Mouse (Mus musculus) layer of hippocampus, adult 11-12 months (tissue): Measurements from ENCODE around the gene Dtx1.
A peak's percentile ranks its signal among the peaks of the same experiment; 100 is the strongest.

Source experiments
- DNase-seq: peaks from one replicate; pipeline ENCODE4 v3.0.0; 2022; ENCODE audit warnings: low spot score

The Dtx1 gene

GRCm38 (mm10) chr5:120711827-120712226 is at the start of gene Dtx1:
Gene Dtx1 (minus strand): TSS chr5:120711927.
- DNase-seq, result no peak

GRCm38 (mm10) chr5:120754215-120754614 is 42.5 kb upstream of the Dtx1 start:
- no peak for DNase-seq

- DNase-seq, result no peak
Observed at GRCm38 (mm10) chr5:120752786-120753185, 41.1 kb upstream of the Dtx1 start.

- DNase-seq, result no peak
Observed at GRCm38 (mm10) chr5:120751206-120751605, 39.5 kb upstream of the Dtx1 start.

GRCm38 (mm10) chr5:120749688-120750087 is 38.0 kb upstream of the Dtx1 start, which contains the start of gene Oas2:
Gene Oas2 (minus strand): TSS chr5:120749853.
- no peak for DNase-seq

- peak; percentile 82 for DNase-seq
Observed at GRCm38 (mm10) chr5:120746451-120746850, 34.7 kb upstream of the Dtx1 start.

- DNase-seq, result peak; percentile 15
Observed at GRCm38 (mm10) chr5:120742125-120742524, 30.4 kb upstream of the Dtx1 start.

GRCm38 (mm10) chr5:120734380-120734990 is 22.8 kb upstream of the Dtx1 start:
- no peak for DNase-seq

- no peak for DNase-seq
Observed at GRCm38 (mm10) chr5:120733696-120734095, 22.0 kb upstream of the Dtx1 start.

GRCm38 (mm10) chr5:120732740-120733139 is 21.0 kb upstream of the Dtx1 start:
- DNase-seq, result no peak

- peak; percentile 55 for DNase-seq
Observed at GRCm38 (mm10) chr5:120729319-120729718, 17.6 kb upstream of the Dtx1 start.

- DNase-seq, result no peak
Observed at GRCm38 (mm10) chr5:120725811-120726455, 14.2 kb upstream of the Dtx1 start.

GRCm38 (mm10) chr5:120721005-120721404 is 9.3 kb upstream of the Dtx1 start:
- no peak for DNase-seq

- DNase-seq, result no peak
Observed at GRCm38 (mm10) chr5:120718600-120719378, 7.1 kb upstream of the Dtx1 start.

- no peak for DNase-seq
Observed at GRCm38 (mm10) chr5:120717136-120717535, 5.4 kb upstream of the Dtx1 start.

- DNase-seq, result peak; percentile 82
Observed at GRCm38 (mm10) chr5:120714314-120714713, 2.6 kb upstream of the Dtx1 start.

- DNase-seq, result peak; percentile 37
Observed at GRCm38 (mm10) chr5:120712721-120713120, 994 bp upstream of the Dtx1 start.

GRCm38 (mm10) chr5:120711416-120711815 is 311 bp downstream of the Dtx1 start:
- peak; percentile 82 for DNase-seq

GRCm38 (mm10) chr5:120710826-120711248 is 890 bp downstream of the Dtx1 start:
- no peak for DNase-seq

- DNase-seq, result peak; percentile 35
Observed at GRCm38 (mm10) chr5:120710161-120710825, 1.4 kb downstream of the Dtx1 start.

GRCm38 (mm10) chr5:120706976-120707375 is 4.8 kb downstream of the Dtx1 start:
- DNase-seq, result no peak

- peak; percentile 51 for DNase-seq
Observed at GRCm38 (mm10) chr5:120706541-120706940, 5.2 kb downstream of the Dtx1 start.
